Mouse (Mus musculus) midbrain, embryonic 14.5 days (tissue): ENCODE data around the gene Heatr6. TPM values are rescaled to one million over a fixed set of nuclear protein-coding genes. Genes with fewer than 3 reads are reported as not detected.

Source experiments
- ATAC-seq: fragments of 200-750 bp; cut with Nextera tagmentation; 2 replicates; pipeline ENCODE4 v1.8.0; 2017; ENCODE audit warnings: moderate number of reproducible peaks, moderate library complexity; ENCODE audit not compliant: low FRiP score, low TSS enrichment
- DNase-seq: peaks from one replicate; pipeline ENCODE4 v3.0.0-alpha.2; 2015
- H3K27ac ChIP-seq: fragments of 300-500 bp; sonication (generic); replicated peaks from 2 replicates; pipeline ENCODE4 v1.5.1; 2014; ENCODE audit warnings: mild to moderate bottlenecking, low read depth, low read length, moderate library complexity
- H3K27me3 ChIP-seq: fragments of 300-500 bp; sonication (generic); 2 replicates; pipeline ENCODE4 v1.6.1; 2014; ENCODE audit warnings: low read length, control low read depth, mixed read lengths; ENCODE audit not compliant: control insufficient read depth, insufficient read depth
- H3K36me3 ChIP-seq: fragments of 300-500 bp; sonication (generic); 2 replicates; pipeline ENCODE4 v1.6.1; 2014; ENCODE audit warnings: low read length, control low read depth; ENCODE audit not compliant: control insufficient read depth, insufficient read depth
- H3K4me1 ChIP-seq: fragments of 300-500 bp; sonication (generic); 2 replicates; pipeline ENCODE4 v1.6.1; 2014; ENCODE audit warnings: mild to moderate bottlenecking, antibody characterized with exemption, low read length, control low read depth; ENCODE audit not compliant: control insufficient read depth, insufficient read depth
- H3K4me2 ChIP-seq: fragments of 300-500 bp; sonication (generic); 2 replicates; pipeline ENCODE4 v1.6.1; 2014; ENCODE audit warnings: mild to moderate bottlenecking, low read length, moderate library complexity
- H3K4me3 ChIP-seq: fragments of 300-500 bp; sonication (generic); replicated peaks from 2 replicates; pipeline ENCODE4 v1.5.1; 2014; ENCODE audit warnings: low read depth, low read length
- H3K9ac ChIP-seq: fragments of 300-500 bp; sonication (generic); replicated peaks from 2 replicates; pipeline ENCODE4 v1.6.1; 2014; ENCODE audit warnings: mild to moderate bottlenecking, low read length, moderate library complexity
- H3K9me3 ChIP-seq: fragments of 300-500 bp; sonication (generic); 2 replicates; pipeline ENCODE4 v1.6.1; 2016; ENCODE audit warnings: low read length, control low read depth, mixed read lengths; ENCODE audit not compliant: control insufficient read depth
- WGBS: fragments of 180-500 bp; shearing (Covaris S2); extraction: QIAGEN DNeasy Blood & Tissue Kit; methylation state at CpG from one replicate; pipeline ENCODE4 v1.1.7; 2014; 5-methylcytosine and 5-hydroxymethylcytosine counted together
- polyA plus RNA-seq: library from polyadenylated mRNA; unstranded; fragments of >200 nt; fragmentation: Nextera tagmentation; extraction: Ambion mirVana; gene quantifications from 2 replicates; pipeline ENCODE4 v1.2.1, GENCODE M21; 2014

Heatr6 gene
- polyA plus RNA-seq, 1 experiment from 2014 or later: 37.2 TPM

GRCm38 (mm10) chr11:83728757-83729432 is 24.6 kb upstream of the Heatr6 start:
- 61% methylated on average over 3 of the region's 3 CpGs for WGBS

DNA sequence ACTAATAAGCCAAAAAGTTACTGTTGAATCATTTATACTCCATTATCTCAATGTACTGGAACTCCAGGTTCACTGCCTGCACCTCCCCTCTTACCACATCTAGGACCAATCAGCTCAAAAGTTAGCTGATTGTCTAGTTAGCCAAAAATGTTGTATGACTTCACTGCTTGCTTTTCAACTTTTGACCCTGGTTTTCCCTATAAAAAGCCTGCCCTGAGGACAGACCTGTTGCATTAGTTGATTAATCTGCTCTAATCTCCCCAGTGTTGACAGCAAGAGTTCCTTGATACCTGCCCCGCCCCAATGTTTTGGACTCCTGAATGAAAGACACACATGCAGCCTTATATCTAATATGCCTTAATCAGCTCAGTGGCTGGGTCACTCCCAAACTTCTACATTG is 22.4 kb upstream of the Heatr6 start:
- no peak for DNase-seq
- no peaks in the 10 kb centered on the region for H3K36me3 ChIP-seq
- H3K9ac ChIP-seq: no peak overlapping the region
- 95% methylated on average over 1 of the region's 1 CpGs for WGBS
- ATAC-seq: no peak
- no peak overlapping the region for H3K27ac ChIP-seq
- H3K4me3 ChIP-seq: no peak overlapping the region
- H3K4me2 ChIP-seq: no peak overlapping the region
- no peaks in the 10 kb centered on the region for H3K4me1 ChIP-seq
- H3K27me3 ChIP-seq: no peaks in the 10 kb centered on the region
- peaks cover 7% of the 10 kb centered on the region; the same call in 1 of the 2 replicates for H3K9me3 ChIP-seq

More at GRCm38 (mm10) chr11:83728757-83729432, 24.6 kb upstream of the Heatr6 start:
- ATAC-seq: no peak
- Histone ChIP-seq H3K36me3 (no peaks in the 10 kb centered on the region), H3K4me3 (no peak overlapping the region), H3K9me3 (peaks cover 3% of the 10 kb centered on the region; the same call in 1 of the 2 replicates), H3K27me3 (no peaks in the 10 kb centered on the region), H3K9ac (no peak overlapping the region), H3K4me2 (no peak overlapping the region), H3K27ac (no peak overlapping the region), H3K4me1 (no peaks in the 10 kb centered on the region)
- peak; percentile 3 for DNase-seq

GRCm38 (mm10) chr11:83733071-83733640 is 20.3 kb upstream of the Heatr6 start:
- Histone ChIP-seq H3K36me3 (no peaks in the 10 kb centered on the region), H3K4me3 (no peak overlapping the region), H3K27me3 (no peaks in the 10 kb centered on the region), H3K9me3 (peaks cover 7% of the 10 kb centered on the region; the same call in 1 of the 2 replicates), H3K4me1 (no peaks in the 10 kb centered on the region), H3K27ac (no peak overlapping the region), H3K4me2 (no peak overlapping the region), H3K9ac (no peak overlapping the region)
- ATAC-seq (no peak), DNase-seq (no peak)
- WGBS: 82% methylated on average over 5 of the region's 5 CpGs

DNA sequence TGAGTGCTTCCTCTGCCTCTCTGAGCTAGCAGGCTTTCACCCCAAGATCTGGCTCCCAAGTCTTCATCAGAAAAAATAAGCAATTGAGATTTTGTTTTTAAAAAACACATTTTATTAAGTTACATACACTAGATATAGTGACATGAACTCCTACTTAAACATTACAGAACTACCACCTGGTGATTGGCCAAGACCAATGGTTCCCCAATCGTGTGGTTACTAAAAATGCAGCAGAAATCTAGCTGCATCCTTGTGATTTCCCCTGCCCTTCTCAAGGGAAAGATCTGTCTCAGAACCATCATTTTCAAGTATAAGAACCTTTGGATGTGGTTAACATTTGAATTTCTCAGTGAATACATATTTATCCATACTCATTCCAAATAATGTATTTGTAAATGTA is 19.3 kb upstream of the Heatr6 start:
- Histone ChIP-seq H3K27ac (no peak overlapping the region), H3K4me2 (no peak overlapping the region), H3K9me3 (peaks cover 7% of the 10 kb centered on the region; the same call in 1 of the 2 replicates), H3K9ac (no peak overlapping the region), H3K4me1 (no peaks in the 10 kb centered on the region), H3K4me3 (no peak overlapping the region), H3K27me3 (no peaks in the 10 kb centered on the region), H3K36me3 (no peaks in the 10 kb centered on the region)
- DNase-seq (no peak), ATAC-seq (no peak)
- WGBS: 86% methylated on average over 1 of the region's 1 CpGs

DNA sequence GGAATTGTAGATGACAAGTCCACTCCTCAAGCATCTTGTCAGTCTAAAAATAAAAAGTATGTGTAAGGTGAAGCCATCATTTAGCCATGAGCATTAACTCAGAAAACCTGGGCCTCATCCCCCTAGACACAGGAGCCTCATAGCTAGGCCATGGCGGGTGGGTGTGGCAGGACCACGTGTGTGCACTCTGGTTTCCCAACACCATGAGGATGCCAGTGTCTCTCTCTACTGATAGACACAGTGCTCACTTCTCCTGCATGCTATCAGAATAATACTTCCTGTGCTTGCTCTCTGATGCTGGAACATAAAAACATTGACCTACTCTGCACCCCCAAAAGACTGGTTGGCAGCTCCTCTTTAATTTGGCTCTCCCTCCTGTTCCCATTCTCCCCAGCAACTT is 17.6 kb upstream of the Heatr6 start:
- ATAC-seq (no peak), DNase-seq (no peak)
- Histone ChIP-seq H3K4me2 (no peak overlapping the region), H3K4me1 (no peaks in the 10 kb centered on the region), H3K27me3 (no peaks in the 10 kb centered on the region), H3K4me3 (no peak overlapping the region), H3K36me3 (no peaks in the 10 kb centered on the region), H3K9ac (no peak overlapping the region), H3K9me3 (peaks cover 7% of the 10 kb centered on the region; the same call in 1 of the 2 replicates), H3K27ac (no peak overlapping the region)
- 86% methylated on average over 2 of the region's 2 CpGs for WGBS

- Histone ChIP-seq H3K27ac (no peak overlapping the region), H3K9ac (no peak overlapping the region), H3K4me2 (no peak overlapping the region), H3K36me3 (no peaks in the 10 kb centered on the region), H3K9me3 (peaks cover 7% of the 10 kb centered on the region; the same call in 1 of the 2 replicates), H3K4me3 (no peak overlapping the region), H3K4me1 (no peaks in the 10 kb centered on the region), H3K27me3 (no peaks in the 10 kb centered on the region)
- ATAC-seq (no peak), DNase-seq (no peak)
- WGBS: 84% methylated on average over 3 of the region's 3 CpGs
Measured at GRCm38 (mm10) chr11:83737109-83737558, 16.4 kb upstream of the Heatr6 start.

DNA sequence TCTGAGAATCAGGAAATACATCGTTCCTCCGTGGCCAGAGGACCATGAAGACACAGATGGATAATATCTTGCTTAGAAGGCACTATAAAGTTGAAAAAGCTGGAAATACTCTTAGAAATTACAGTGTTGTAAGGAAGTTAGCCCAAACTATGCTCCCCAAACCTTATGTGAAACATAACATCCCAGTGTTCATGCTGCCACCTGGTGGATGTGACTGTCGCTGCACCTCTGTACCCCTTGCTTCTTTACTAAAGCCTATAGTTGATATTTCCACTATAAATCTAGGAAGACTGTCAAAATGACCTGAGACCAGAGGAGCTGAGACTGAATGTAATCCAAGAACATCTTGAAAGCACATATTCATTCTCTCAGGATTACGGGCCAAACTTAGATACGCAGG is 14.3 kb upstream of the Heatr6 start:
- no peak overlapping the region for H3K4me3 ChIP-seq
- DNase-seq (peak; percentile 91), ATAC-seq (no peak)
- H3K4me1 ChIP-seq: no peaks in the 10 kb centered on the region
- H3K4me2 ChIP-seq: no peak overlapping the region
- no peak overlapping the region for H3K9ac ChIP-seq
- peaks cover under 1% of the 10 kb centered on the region; the same call in 1 of the 2 replicates for H3K9me3 ChIP-seq
- H3K27ac ChIP-seq: no peak overlapping the region
- H3K36me3 ChIP-seq: no peaks in the 10 kb centered on the region
- H3K27me3 ChIP-seq: no peaks in the 10 kb centered on the region
- WGBS: 23% methylated on average over 5 of the region's 5 CpGs

DNA sequence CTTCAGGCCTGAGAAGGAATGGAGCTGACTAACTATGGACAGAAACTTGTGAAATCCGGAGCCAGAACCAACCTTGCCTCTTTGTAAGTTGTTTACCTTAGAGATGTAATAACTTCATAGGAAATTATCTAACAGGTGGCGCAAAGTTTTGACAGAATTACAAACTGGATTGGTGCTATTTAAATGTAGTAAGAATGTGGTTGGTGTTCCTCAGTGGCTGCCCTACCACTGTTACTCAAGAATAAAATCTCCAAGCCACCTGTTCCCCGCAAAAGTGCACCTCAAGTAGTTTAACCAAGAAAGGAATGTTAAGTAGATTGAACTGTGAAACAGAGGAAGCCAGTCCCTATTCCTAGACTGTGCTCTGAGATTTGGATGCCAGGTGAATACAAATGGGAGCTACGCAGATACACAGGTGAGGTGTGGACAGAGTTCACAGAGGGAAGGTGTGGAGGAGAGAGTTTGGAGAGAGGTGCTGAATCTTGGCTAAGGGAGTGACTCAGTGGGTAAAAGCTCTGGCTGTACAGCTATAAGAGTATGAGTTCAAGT is 13.0 kb upstream of the Heatr6 start:
- H3K4me2 ChIP-seq: no peak overlapping the region
- 79% methylated on average over 4 of the region's 4 CpGs for WGBS

More for the DNA sequence above, 13.0 kb upstream of the Heatr6 start:
- DNase-seq: no peak
- H3K27ac ChIP-seq: no peak overlapping the region
- ATAC-seq: no peak
- no peak overlapping the region for H3K9ac ChIP-seq
- H3K9me3 ChIP-seq: no peaks in the 10 kb centered on the region
- H3K36me3 ChIP-seq: no peaks in the 10 kb centered on the region
- no peaks in the 10 kb centered on the region for H3K4me1 ChIP-seq
- no peak overlapping the region for H3K4me3 ChIP-seq
- H3K27me3 ChIP-seq: no peaks in the 10 kb centered on the region
